Mouse (Mus musculus) neutrophil, adult 5-6 weeks (primary cell): ENCODE measurements around the gene Nphp4. TPM values are rescaled to one million over a fixed set of nuclear protein-coding genes. Genes with fewer than 3 reads are reported as not detected.

Experiments
- ATAC-seq: fragments of 151-379, 151-347 bp; 2 replicates; pipeline ENCODE4 v1.8.0; 2017; ENCODE audit warnings: mild to moderate bottlenecking, moderate TSS enrichment; ENCODE audit not compliant: insufficient number of reproducible peaks, poor library complexity, low FRiP score, severe bottlenecking; ENCODE audit errors: extremely low read depth
- total RNA-seq: library from RNA; stranded (forward); fragments of 200-1000 nt; gene quantifications from 2 replicates; pipeline ENCODE4 v1.2.3, GENCODE M21; 2017

Nphp4 gene
- 0.37 and 0.81 TPM in 2 replicates for total RNA-seq

- no peak for ATAC-seq
Observed at GRCm38 (mm10) chr4:152476427-152477023, at the start of gene Nphp4. Nphp4 (plus strand) TSS chr4:152476706.

GRCm38 (mm10) chr4:152428259-152428658, 48.2 kb upstream of the Nphp4 start:
- no peak for ATAC-seq

- no peak for ATAC-seq
Observed at GRCm38 (mm10) chr4:152432308-152432707, 44.2 kb upstream of the Nphp4 start.

GRCm38 (mm10) chr4:152434836-152435235, 41.7 kb upstream of the Nphp4 start:
- ATAC-seq: no peak

GRCm38 (mm10) chr4:152435255-152435654, 41.3 kb upstream of the Nphp4 start:
- ATAC-seq: no peak

GRCm38 (mm10) chr4:152440882-152441281, 35.6 kb upstream of the Nphp4 start:
- ATAC-seq: no peak

GRCm38 (mm10) chr4:152441536-152441935, 35.0 kb upstream of the Nphp4 start:
- ATAC-seq: no peak

- peak; percentile 53; the same call in 1 of the 2 replicates for ATAC-seq
Observed at GRCm38 (mm10) chr4:152446178-152446577, 30.3 kb upstream of the Nphp4 start.

GRCm38 (mm10) chr4:152447731-152448665, 28.5 kb upstream of the Nphp4 start:
- ATAC-seq: no peak

- peak; percentile 78 for ATAC-seq
Observed at GRCm38 (mm10) chr4:152448666-152449018, 27.9 kb upstream of the Nphp4 start.

GRCm38 (mm10) chr4:152451371-152451770, 25.1 kb upstream of the Nphp4 start:
- no peak for ATAC-seq

GRCm38 (mm10) chr4:152453079-152453478, 23.4 kb upstream of the Nphp4 start:
- no peak for ATAC-seq

- ATAC-seq: no peak
Observed at GRCm38 (mm10) chr4:152454153-152454552, 22.4 kb upstream of the Nphp4 start.

GRCm38 (mm10) chr4:152456609-152457008, 19.9 kb upstream of the Nphp4 start:
- ATAC-seq: no peak

- ATAC-seq: no peak
Observed at GRCm38 (mm10) chr4:152457673-152458072, 18.8 kb upstream of the Nphp4 start.

- ATAC-seq: no peak
Observed at GRCm38 (mm10) chr4:152462516-152462915, 14.0 kb upstream of the Nphp4 start.

GRCm38 (mm10) chr4:152463147-152463546, 13.4 kb upstream of the Nphp4 start:
- no peak for ATAC-seq

- no peak for ATAC-seq
Observed at GRCm38 (mm10) chr4:152465116-152465515, 11.4 kb upstream of the Nphp4 start.

GRCm38 (mm10) chr4:152466601-152467000, 9.9 kb upstream of the Nphp4 start:
- no peak for ATAC-seq

- ATAC-seq: no peak
Observed at GRCm38 (mm10) chr4:152467951-152468350, 8.6 kb upstream of the Nphp4 start.
